Mouse (Mus musculus) megakaryocyte, embryonic 14.5 days (primary cell): ENCODE data around the gene Snx32.

Source experiments
- FLI1 ChIP-seq: IDR thresholded peaks from 2 replicates; pipeline ENCODE4 v1.6.1; 2012; ENCODE audit warnings: low read length, inconsistent platforms, mixed read lengths
- GATA1 ChIP-seq: IDR thresholded peaks from 3 replicates; pipeline ENCODE4 v1.6.1; 2012; ENCODE audit warnings: mixed read lengths, low read length, inconsistent platforms, borderline replicate concordance

DNA sequence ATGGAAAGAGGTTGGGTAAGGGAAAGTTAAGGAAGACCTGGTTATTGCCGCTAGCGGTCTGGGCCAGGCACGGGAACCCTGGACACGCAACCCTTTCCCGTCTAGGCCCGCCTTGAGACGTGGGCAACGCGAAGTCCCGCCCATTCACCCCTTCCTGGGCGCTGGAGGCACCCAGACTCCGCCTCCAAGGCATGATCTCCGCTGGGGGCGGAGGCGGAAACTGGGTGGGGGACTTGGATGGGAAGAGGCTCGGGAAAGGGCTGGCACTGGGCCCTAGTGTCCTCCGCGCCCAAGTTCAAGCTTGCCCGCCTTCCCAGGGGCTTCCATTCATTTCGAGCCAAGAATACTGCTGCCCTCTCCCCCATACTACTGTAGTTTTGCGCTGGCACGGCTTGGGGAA, 36.6 kb downstream of the Snx32 start, which contains the start of gene Efemp2:
- TF ChIP-seq GATA1, result no peak
- no peak for TF ChIP-seq FLI1
